Mouse (Mus musculus): ENCODE results near the gene Ipo7.
"Not testable (repeated sequence)": the region's sequence is repeated elsewhere in the genome, so short reads cannot be mapped to it uniquely, and the experiment has no call there.

Ipo7 gene

GRCm38 (mm10) chr7:110018631-110019482, 783 bp downstream of the Ipo7 start:
- DNase-seq (ENCODE audit: inconsistent age in 2 of 2, low spot score in 1 of 2) = peak; percentile 65 to 86

DNA sequence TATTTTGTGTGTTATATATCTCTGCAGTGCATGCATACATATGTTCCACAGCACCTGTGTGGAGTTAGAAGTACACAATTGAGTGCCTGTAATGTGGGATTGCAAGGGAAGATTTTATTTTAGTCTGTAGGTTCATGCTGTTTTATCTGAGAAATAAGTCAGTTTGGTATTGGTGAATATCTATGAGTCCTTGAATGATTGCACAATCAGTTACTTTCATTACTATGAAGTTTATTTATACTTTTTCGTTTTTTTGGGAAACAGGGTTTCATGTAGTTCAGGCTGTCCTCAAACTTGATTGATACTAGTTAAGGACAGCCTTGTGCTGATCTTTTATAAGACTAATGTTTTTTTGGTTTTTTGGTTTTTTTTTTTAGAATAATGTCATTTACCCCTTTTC, 5.5 kb downstream of the Ipo7 start:
- DNase-seq (ENCODE audit: inconsistent age in 2 of 2, low spot score in 1 of 2) = no peak

DNA sequence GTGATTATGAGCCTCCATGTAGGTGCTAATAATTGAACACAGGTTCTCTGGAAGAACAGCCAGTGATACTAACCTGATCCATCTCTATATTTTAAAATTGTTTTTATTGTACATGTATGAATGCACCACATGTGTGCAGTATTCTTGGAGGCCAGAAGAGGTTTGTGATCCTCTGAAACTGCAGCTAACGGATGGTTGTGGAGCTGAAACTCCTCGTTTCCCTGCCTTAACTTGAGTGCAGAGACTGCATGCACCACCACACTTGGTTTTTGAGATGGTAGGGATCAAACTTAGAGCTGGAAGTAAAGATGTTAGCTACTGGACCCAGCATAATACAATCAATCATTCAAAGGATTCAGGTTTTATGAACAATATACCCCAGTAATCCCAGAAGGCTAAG, 8.5 kb downstream of the Ipo7 start:
- no peak for DNase-seq (ENCODE audit: inconsistent age in 2 of 2, low spot score in 1 of 2)

- no peak for DNase-seq (ENCODE audit: inconsistent age in 2 of 2, low spot score in 1 of 2)
These were observed 10.8 kb downstream of the Ipo7 start for GRCm38 (mm10) chr7:110028826-110029225.

GRCm38 (mm10) chr7:110030342-110030741, 12.3 kb downstream of the Ipo7 start:
- no peak for DNase-seq (ENCODE audit: inconsistent age in 2 of 2, low spot score in 1 of 2)

- DNase-seq (ENCODE audit: inconsistent age in 2 of 2, low spot score in 1 of 2) = not testable (repeated sequence)
These were observed 39.6 kb downstream of the Ipo7 start for GRCm38 (mm10) chr7:110057723-110058122.

- peak in 1 of 2 experiments; percentile 53 for DNase-seq (ENCODE audit: inconsistent age in 2 of 2, low spot score in 1 of 2)
These were observed 41.2 kb downstream of the Ipo7 start for GRCm38 (mm10) chr7:110059092-110059785.

DNA sequence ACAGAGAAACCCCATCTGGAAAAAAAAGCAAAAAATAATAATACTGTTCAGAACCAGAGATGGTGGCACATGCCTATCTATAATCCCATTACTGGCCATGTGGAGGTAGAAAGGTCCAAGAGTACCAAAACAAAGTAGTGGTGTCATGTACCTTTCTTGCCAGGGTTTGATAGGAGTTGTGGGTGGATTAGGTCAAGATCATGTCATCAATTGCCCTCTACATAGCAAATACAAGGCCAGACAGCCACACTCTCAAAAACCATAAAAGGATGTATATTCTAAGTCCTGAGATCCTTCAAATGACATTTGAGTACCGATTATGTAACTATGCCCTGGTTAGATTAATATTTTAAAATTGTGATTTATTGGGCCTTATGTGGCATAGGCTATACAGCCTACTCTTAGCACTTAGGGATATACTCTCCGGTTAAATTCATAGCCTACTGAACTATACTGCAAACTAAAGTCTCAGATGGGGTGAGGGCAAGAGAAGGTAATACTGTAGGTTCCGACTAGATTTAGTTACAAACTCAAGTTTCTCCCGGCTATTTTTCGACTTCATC, 42.1 kb downstream of the Ipo7 start:
- peak in 1 of 2 experiments; percentile 85 for DNase-seq (ENCODE audit: inconsistent age in 2 of 2, low spot score in 1 of 2)

DNA sequence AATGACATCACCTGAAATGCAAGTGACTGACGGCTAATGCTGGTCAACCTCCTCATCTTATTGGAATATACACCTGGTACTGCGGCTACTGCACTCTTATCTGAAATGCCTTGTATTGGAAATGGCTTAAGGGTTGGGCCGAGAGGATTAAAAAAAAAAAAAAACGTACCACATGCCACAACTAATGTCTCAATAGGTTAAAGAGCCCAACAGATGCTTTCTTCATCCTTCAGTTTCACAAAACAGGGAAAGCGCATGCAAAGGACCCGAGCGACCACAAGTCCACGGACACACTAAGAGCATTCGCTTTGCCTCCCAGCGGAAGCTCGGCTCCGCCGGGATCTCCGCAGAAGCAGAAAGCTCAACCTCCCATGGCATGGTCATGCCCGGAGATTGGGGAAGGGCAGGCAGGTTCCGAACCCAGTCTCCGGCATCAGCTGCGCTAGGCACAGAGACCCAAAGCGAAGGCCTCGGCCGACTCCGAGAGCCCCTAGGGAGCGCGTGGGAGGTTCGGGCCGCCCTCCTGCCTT, 42.7 kb downstream of the Ipo7 start:
- no peak for DNase-seq (ENCODE audit: inconsistent age in 2 of 2, low spot score in 1 of 2)

GRCm38 (mm10) chr7:110061199-110061751, 43.2 kb downstream of the Ipo7 start, which contains the start of gene Zfp143:
Gene Zfp143 (plus strand): TSS chr7:110061217.
- DNase-seq (ENCODE audit: inconsistent age in 2 of 2, low spot score in 1 of 2) = peak; percentile 100

GRCm38 (mm10) chr7:110061752-110062273, 43.7 kb downstream of the Ipo7 start:
- DNase-seq (ENCODE audit: inconsistent age in 2 of 2, low spot score in 1 of 2) = peak; percentile 94 to 97

- peak in 1 of 2 experiments; percentile 27 for DNase-seq (ENCODE audit: inconsistent age in 2 of 2, low spot score in 1 of 2)
These were observed 45.7 kb downstream of the Ipo7 start for GRCm38 (mm10) chr7:110063731-110064130.

- DNase-seq (ENCODE audit: inconsistent age in 2 of 2, low spot score in 1 of 2) = no peak
These were observed 51.0 kb downstream of the Ipo7 start for GRCm38 (mm10) chr7:110069070-110069469.

- peak; percentile 33 to 58 for DNase-seq (ENCODE audit: inconsistent age in 2 of 2, low spot score in 1 of 2)
These were observed 60.1 kb downstream of the Ipo7 start for GRCm38 (mm10) chr7:110078168-110078567.

GRCm38 (mm10) chr7:110083386-110084165, 65.5 kb downstream of the Ipo7 start:
- peak; percentile 31 to 83 for DNase-seq (ENCODE audit: inconsistent age in 2 of 2, low spot score in 1 of 2)

GRCm38 (mm10) chr7:110085217-110085616, 67.1 kb downstream of the Ipo7 start:
- no peak for DNase-seq (ENCODE audit: inconsistent age in 2 of 2, low spot score in 1 of 2)

GRCm38 (mm10) chr7:110087914-110088313, 69.8 kb downstream of the Ipo7 start:
- no peak for DNase-seq (ENCODE audit: inconsistent age in 2 of 2, low spot score in 1 of 2)

DNA sequence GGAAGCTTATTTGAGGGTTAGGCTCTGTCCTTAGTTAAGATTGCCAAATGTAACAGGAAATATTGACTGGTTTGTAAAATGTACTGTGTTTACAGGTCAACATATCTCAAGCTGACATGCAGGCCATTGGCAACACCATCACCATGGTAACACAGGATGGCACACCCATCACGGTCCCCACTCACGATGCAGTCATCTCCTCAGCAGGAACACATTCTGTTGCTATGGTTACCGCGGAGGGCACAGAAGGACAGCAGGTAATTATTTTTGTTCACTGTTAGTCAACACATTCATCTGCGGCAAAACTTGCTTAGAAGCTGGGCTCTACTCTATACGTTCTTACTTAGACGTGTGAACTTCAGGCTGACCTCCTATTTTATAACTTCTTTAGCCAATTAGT, 73.6 kb downstream of the Ipo7 start:
- DNase-seq (ENCODE audit: inconsistent age in 2 of 2, low spot score in 1 of 2) = no peak

DNA sequence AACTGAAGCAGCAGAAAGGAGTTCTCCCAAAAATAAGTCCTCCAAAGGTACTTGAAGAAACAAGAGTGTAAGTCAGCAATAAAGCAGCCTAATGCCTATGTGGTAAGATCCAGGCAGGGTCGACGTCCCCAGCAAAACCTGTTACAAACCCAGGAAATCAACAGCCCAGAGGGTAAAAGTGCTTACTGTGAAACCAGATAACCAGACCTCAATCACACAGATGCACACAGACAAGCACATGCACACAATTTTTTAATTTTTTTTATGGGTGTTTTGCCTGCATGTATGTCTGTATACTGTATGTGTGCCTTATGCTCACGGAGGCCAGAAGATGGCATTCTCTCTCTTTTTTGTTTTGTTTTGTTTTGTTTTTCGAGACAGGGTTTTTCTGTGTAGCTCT, 78.3 kb downstream of the Ipo7 start:
- DNase-seq (ENCODE audit: inconsistent age in 2 of 2, low spot score in 1 of 2) = no peak

GRCm38 (mm10) chr7:110097106-110097793, 79.2 kb downstream of the Ipo7 start:
- peak in 1 of 2 experiments; percentile 58 for DNase-seq (ENCODE audit: inconsistent age in 2 of 2, low spot score in 1 of 2)

Data from adrenal gland, adult (tissue).